In the genomic region with DNA sequence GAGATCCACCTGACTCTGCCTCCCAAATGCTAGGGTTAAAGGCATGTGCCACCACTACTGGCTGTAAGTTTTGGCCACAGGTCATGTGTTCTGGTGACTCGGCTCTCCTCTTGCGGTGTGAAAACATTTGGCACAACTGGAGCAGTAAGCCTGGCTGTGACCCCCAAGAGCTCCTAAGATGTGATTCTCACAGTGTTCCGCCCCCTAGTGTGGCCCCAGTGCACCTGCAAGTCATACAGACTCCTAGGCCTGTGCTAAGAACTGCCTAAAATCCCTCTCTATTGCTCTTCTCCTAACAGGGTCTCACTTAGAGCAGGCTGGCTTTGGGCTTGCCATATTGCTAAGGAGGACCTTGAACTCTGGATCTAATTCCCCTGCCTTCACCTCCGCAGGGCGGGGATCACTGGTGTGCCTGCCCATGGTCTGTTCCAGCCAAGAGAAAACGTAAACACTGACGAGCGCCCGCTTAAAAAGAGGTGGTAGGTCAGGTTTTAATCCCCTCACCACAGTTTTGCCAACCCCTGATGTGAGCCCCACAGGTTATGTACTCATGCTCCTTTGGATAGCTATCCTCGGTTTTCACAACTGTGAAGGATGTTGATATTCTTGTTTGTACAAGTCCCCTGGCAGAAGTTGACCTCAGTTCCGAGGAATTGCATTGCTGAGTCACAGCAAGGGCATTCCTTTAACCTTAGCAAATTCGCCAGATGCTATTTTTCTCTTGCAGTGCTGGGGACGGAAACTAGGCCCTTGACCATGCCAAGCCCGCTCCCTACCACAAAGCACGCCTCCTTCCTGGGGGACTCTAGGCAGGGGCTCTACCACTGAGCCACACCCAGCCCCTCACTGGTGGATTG, we compare ENCODE assay signal across 10 mouse cellular contexts. TPM values are rescaled to one million over a fixed set of nuclear protein-coding genes. Genes with fewer than 3 reads are reported as not detected.
DNase-seq lines count a peak whose midpoint lies in the region; ATAC-seq and TF ChIP-seq lines count a peak whose summit lies in the region.
"Had no signal": no experiment of that assay in that cellular context is flagged by ENCODE, and none has a peak within 500 bp of the region (broad histone marks: within the 10 kb centered on the region; RNA-seq: fewer than 3 reads in every experiment).

No protein-coding gene starts in this region.

- no peak for TF ChIP-seq POLR2A in heart, adult 2 months (IDR thresholded peaks at IDR 0.05; ENCODE audit: insufficient read depth, low read depth, low read length)
- TF ChIP-seq POLR2A in embryonic fibroblast, embryonic 13.5 days (IDR thresholded peaks at IDR 0.05; ENCODE audit: low read depth, low read length): no peak

- ATAC-seq in heart, embryonic 12.5 days (ENCODE audit: insufficient number of reproducible peaks, low FRiP score): no peak
- no peak for ATAC-seq in granulocyte monocyte progenitor cell, adult 5-6 weeks (replicated peaks; ENCODE audit: poor library complexity, severe bottlenecking)
- ATAC-seq: inflammation-experienced regulatory T-cells, adult 6 months had no signal

- H3K4me1 ChIP-seq in heart, adult 2 months (ENCODE audit: control insufficient read depth, insufficient read depth, low read length): peaks cover 1% of the 10 kb centered on the region; the same call in 1 of the 2 replicates
- H3K4me1 ChIP-seq in heart, embryonic 12.5 days (replicated peaks): peaks cover 3% of the 10 kb centered on the region; the same call in 1 of the 2 replicates
- H3K4me1 ChIP-seq in embryonic fibroblast, embryonic 13.5 days (ENCODE audit: control insufficient read depth, insufficient read depth, low read length): no peaks in the 10 kb centered on the region

- H3K36me3 ChIP-seq in heart, adult 2 months (ENCODE audit: control insufficient read depth, insufficient read depth, low read length): no peaks in the 10 kb centered on the region
- no peaks in the 10 kb centered on the region for H3K36me3 ChIP-seq in heart, embryonic 12.5 days
- H3K36me3 ChIP-seq: lung, embryonic 15.5 days had no signal

- no peak overlapping the region for H3K4me3 ChIP-seq in heart, adult 2 months
- no peak overlapping the region for H3K4me3 ChIP-seq in heart, embryonic 12.5 days
- H3K4me3 ChIP-seq in embryonic fibroblast, embryonic 13.5 days (ENCODE audit: insufficient read depth, low read length): no peak overlapping the region
- H3K4me3 ChIP-seq: lung, embryonic 15.5 days had no signal

- H3K9ac ChIP-seq in heart, adult 2 months (ENCODE audit: low read depth, low read length): no peak overlapping the region
- no peak overlapping the region for H3K9ac ChIP-seq in heart, embryonic 12.5 days
- H3K9ac ChIP-seq: lung, embryonic 15.5 days had no signal

- intact Hi-C loops in heart, adult 2 months (cut with DNase I): no loop called here

- no peaks in the 10 kb centered on the region for H3K79me2 ChIP-seq in heart, adult 2 months (replicated peaks; ENCODE audit: control insufficient read depth, insufficient read depth, low read length)

- no peak for TF ChIP-seq EP300 in heart, adult 2 months (IDR thresholded peaks at IDR 0.05; ENCODE audit: insufficient read depth, low read depth, low read length)

- H3K4me2 ChIP-seq in heart, embryonic 12.5 days: no peak overlapping the region
- H3K4me2 ChIP-seq: lung, embryonic 15.5 days had no signal

- peak overlapping the region; percentile 53 for H3K27ac ChIP-seq in heart, adult 2 months
- H3K27ac ChIP-seq in heart, embryonic 12.5 days (ENCODE audit: poor library complexity, severe bottlenecking): no peak overlapping the region
- peak overlapping the region; percentile 43; the same call in 1 of the 2 replicates for H3K27ac ChIP-seq in embryonic fibroblast, embryonic 13.5 days (ENCODE audit: insufficient read depth, low read length)
- H3K27ac ChIP-seq: lung, embryonic 15.5 days had no signal

- WGBS in heart, adult 2 months: 73% methylated on average over 15 of the region's 15 CpGs
- WGBS in heart, embryonic 12.5 days: 60% methylated on average over 15 of the region's 15 CpGs

- DNase-seq in heart, adult 2 months: peak in 1 of 2 experiments; percentile 33
- DNase-seq in thymus, postnatal 14 days: peak; percentile 50
- no peak for DNase-seq in thymus, postnatal 0 days (ENCODE audit: low spot score)
- DNase-seq in yolk sac, embryonic 10.5 days (ENCODE audit: low spot score): peak; percentile 70
- DNase-seq in cerebellum, postnatal 36 days: no peak

- TF ChIP-seq CTCF in heart, adult 2 months (IDR thresholded peaks at IDR 0.05): peak; percentile 25; the same call in 1 of the 2 replicates
- no peak for TF ChIP-seq CTCF in embryonic fibroblast, embryonic 13.5 days (IDR thresholded peaks at IDR 0.05; ENCODE audit: borderline replicate concordance, insufficient read depth, low read length)

- no peaks in the 10 kb centered on the region for H3K27me3 ChIP-seq in heart, adult 2 months (ENCODE audit: control insufficient read depth, insufficient read depth, low read length)
- peaks cover 11% of the 10 kb centered on the region for H3K27me3 ChIP-seq in heart, embryonic 12.5 days (replicated peaks)

- no peaks in the 10 kb centered on the region for H3K9me3 ChIP-seq in heart, embryonic 12.5 days (replicated peaks)
- H3K9me3 ChIP-seq: lung, embryonic 15.5 days had no signal

RNA-seq across cellular contexts. Expression of a gene that starts 11.1 kb away (rescaled TPM):
- under 1 TPM; 0.27 to 0.34 TPM for total RNA-seq in heart, adult 2 months (2021)
- polyA plus RNA-seq in heart, adult 2 months (2012; rRNA removed): 0.20 and 0.25 TPM in 2 replicates
- not detected in 2 replicates for polyA plus RNA-seq in heart, embryonic 12.5 days (2016; fragmentation: Nextera tagmentation; extraction: Ambion mirVana)
- polyA plus RNA-seq in thymus, postnatal 0 days (2015; fragmentation: Nextera tagmentation; extraction: Ambion mirVana): 0.47 and 0.73 TPM in 2 replicates
- polyA plus RNA-seq in embryonic fibroblast, embryonic 13.5 days (2011; ENCODE audit: insufficient read length, low read depth, missing spikeins): 0.76 and 0.97 TPM in 2 replicates
- total RNA-seq in granulocyte monocyte progenitor cell, adult 5-6 weeks (2014; fragmentation: Nextera tagmentation): 1.8 and 6.4 TPM in 2 replicates
- total RNA-seq in granulocyte monocyte progenitor cell, adult 5-6 weeks (2017): 7.6 and 13.5 TPM in 2 replicates

RNA-seq across cellular contexts. Expression of a gene that starts 12.0 kb away (rescaled TPM):
- under 1 TPM in 1 of 2 experiments, not detected in 1; 0.07 TPM for total RNA-seq in heart, adult 2 months (2021)
- 0.08 TPM in 1 of 2 replicates, not detected in the other for polyA plus RNA-seq in heart, adult 2 months (2012; rRNA removed)
- 0.69 and 1.1 TPM in 2 replicates for polyA plus RNA-seq in heart, embryonic 12.5 days (2016; fragmentation: Nextera tagmentation; extraction: Ambion mirVana)
- polyA plus RNA-seq in thymus, postnatal 0 days (2015; fragmentation: Nextera tagmentation; extraction: Ambion mirVana): 0.48 and 0.71 TPM in 2 replicates
- polyA plus RNA-seq in embryonic fibroblast, embryonic 13.5 days (2011; ENCODE audit: insufficient read length, low read depth, missing spikeins): 2.3 and 2.6 TPM in 2 replicates
- 0.41 and 0.75 TPM in 2 replicates for total RNA-seq in granulocyte monocyte progenitor cell, adult 5-6 weeks (2014; fragmentation: Nextera tagmentation)
- total RNA-seq in granulocyte monocyte progenitor cell, adult 5-6 weeks (2017): not detected in 2 replicates

RNA-seq across cellular contexts. Expression of a gene that starts 12.1 kb away (rescaled TPM):
- total RNA-seq in heart, adult 2 months (2021): 10 to 100 TPM; 53.2 to 65.2 TPM
- 50.4 and 57.3 TPM in 2 replicates for polyA plus RNA-seq in heart, adult 2 months (2012; rRNA removed)
- polyA plus RNA-seq in heart, embryonic 12.5 days (2016; fragmentation: Nextera tagmentation; extraction: Ambion mirVana): 17.6 and 19.2 TPM in 2 replicates
- polyA plus RNA-seq in thymus, postnatal 0 days (2015; fragmentation: Nextera tagmentation; extraction: Ambion mirVana): 39.2 and 39.9 TPM in 2 replicates
- polyA plus RNA-seq in embryonic fibroblast, embryonic 13.5 days (2011; ENCODE audit: insufficient read length, low read depth, missing spikeins): 11.3 and 16.2 TPM in 2 replicates
- 50.4 and 71.3 TPM in 2 replicates for total RNA-seq in granulocyte monocyte progenitor cell, adult 5-6 weeks (2014; fragmentation: Nextera tagmentation)
- 23.4 and 28.3 TPM in 2 replicates for total RNA-seq in granulocyte monocyte progenitor cell, adult 5-6 weeks (2017)

RNA-seq across cellular contexts. Expression of a gene that starts 36.9 kb away (rescaled TPM):
- total RNA-seq in heart, adult 2 months (2021): not detected
- not detected in 2 replicates for polyA plus RNA-seq in heart, adult 2 months (2012; rRNA removed)
- 0.10 and 0.15 TPM in 2 replicates for polyA plus RNA-seq in heart, embryonic 12.5 days (2016; fragmentation: Nextera tagmentation; extraction: Ambion mirVana)
- 1.8 and 2.2 TPM in 2 replicates for polyA plus RNA-seq in thymus, postnatal 0 days (2015; fragmentation: Nextera tagmentation; extraction: Ambion mirVana)
- not detected in 2 replicates for polyA plus RNA-seq in embryonic fibroblast, embryonic 13.5 days (2011; ENCODE audit: insufficient read length, low read depth, missing spikeins)
- not detected in 2 replicates for total RNA-seq in granulocyte monocyte progenitor cell, adult 5-6 weeks (2014; fragmentation: Nextera tagmentation)
- total RNA-seq in granulocyte monocyte progenitor cell, adult 5-6 weeks (2017): not detected in 2 replicates
- polyA plus RNA-seq: inflammation-experienced regulatory T-cells, adult 6 months had no signal

RNA-seq across cellular contexts. Expression of a gene that starts 53.4 kb away (rescaled TPM):
- total RNA-seq in heart, adult 2 months (2021): 10 to 100 TPM; 25.0 to 25.6 TPM
- polyA plus RNA-seq in heart, adult 2 months (2012; rRNA removed): 21.8 and 25.5 TPM in 2 replicates
- 70.5 and 71.7 TPM in 2 replicates for polyA plus RNA-seq in heart, embryonic 12.5 days (2016; fragmentation: Nextera tagmentation; extraction: Ambion mirVana)
- polyA plus RNA-seq in thymus, postnatal 0 days (2015; fragmentation: Nextera tagmentation; extraction: Ambion mirVana): 61.0 and 66.5 TPM in 2 replicates
- polyA plus RNA-seq in embryonic fibroblast, embryonic 13.5 days (2011; ENCODE audit: insufficient read length, low read depth, missing spikeins): 33.3 and 41.3 TPM in 2 replicates
- 72.6 and 80.6 TPM in 2 replicates for total RNA-seq in granulocyte monocyte progenitor cell, adult 5-6 weeks (2014; fragmentation: Nextera tagmentation)
- total RNA-seq in granulocyte monocyte progenitor cell, adult 5-6 weeks (2017): 38.6 and 40.9 TPM in 2 replicates

Comparison
In these comparisons a context has a peak if more than half of its experiments do, and no peak if none do; other contexts are left out.
1. DNase-seq: peak in thymus, postnatal 14 days (single experiment) and yolk sac, embryonic 10.5 days (single experiment); none in thymus, postnatal 0 days (single experiment) and cerebellum, postnatal 36 days (0 of 2).